Mouse (Mus musculus): ENCODE measurements around the gene Esp23.
"Not testable (repeated sequence)": the region's sequence is repeated elsewhere in the genome, so short reads cannot be mapped to it uniquely, and the experiment has no call there.

Gene Esp23

GRCm38 (mm10) chr17:39076937-39077336 is at the start of gene Esp23:
Gene Esp23 (minus strand): TSS chr17:39077037.
- in situ Hi-C loops (cut with MseI, MboI) = no loop called here

- in situ Hi-C loops (cut with MseI, MboI) = not testable (repeated sequence)
These were observed 30.3 kb upstream of the Esp23 start for GRCm38 (mm10) chr17:39107126-39107525.

- in situ Hi-C loops (cut with MseI, MboI) = no loop called here
These were observed 18.2 kb upstream of the Esp23 start, which contains the start of gene Esp22 for GRCm38 (mm10) chr17:39095034-39095433. Gene Esp22 (plus strand): TSS chr17:39095334.

DNA sequence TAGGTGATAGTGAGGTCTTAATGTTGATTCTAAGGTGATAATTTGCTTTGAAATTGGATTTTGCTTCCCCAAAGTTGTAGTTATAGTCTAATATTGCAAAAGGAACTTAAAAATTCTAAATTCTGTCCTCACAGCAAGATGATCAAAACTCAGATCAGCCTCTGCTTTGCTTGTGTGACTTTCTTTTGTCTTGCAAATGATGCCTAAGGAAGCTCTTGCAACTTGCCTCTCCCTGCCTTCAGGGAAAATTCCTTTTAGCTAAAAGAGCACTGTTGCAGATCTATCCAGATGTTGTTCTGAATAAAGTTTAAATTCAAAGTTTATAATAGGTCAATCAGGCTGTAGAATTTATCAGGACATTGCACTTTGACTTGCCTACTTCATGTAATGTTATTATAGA is 13.2 kb downstream of the Esp23 start:
- in situ Hi-C loops (cut with MseI, MboI) = no loop called here

DNA sequence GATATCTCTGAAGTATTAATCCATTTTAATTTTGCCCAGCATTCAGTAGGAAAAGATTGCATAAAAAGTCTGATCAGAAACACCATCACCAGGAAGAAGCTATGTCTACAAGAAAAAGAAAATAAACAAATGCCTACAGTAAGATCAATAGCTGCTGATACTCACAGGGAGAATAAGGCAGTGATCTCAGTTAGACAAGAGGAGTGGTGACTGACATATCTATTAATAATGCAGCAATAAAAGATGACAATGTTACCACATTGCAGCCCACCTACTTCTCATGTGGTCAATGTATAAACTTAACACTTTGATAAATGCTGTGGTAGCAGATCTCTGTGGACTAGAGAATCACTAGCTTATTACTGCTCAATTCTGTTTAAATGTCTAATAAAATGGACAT is 33.6 kb downstream of the Esp23 start, which contains the start of gene Gm21903:
Gene Gm21903, minus strand, starts transcription at position 101 of the 400 bp plus-strand sequence.
- in situ Hi-C loops (cut with MseI, MboI) = no loop called here

- in situ Hi-C loops (cut with MseI, MboI) = not testable (repeated sequence)
These were observed 40.4 kb downstream of the Esp23 start, which contains the start of gene Esp24 for GRCm38 (mm10) chr17:39036395-39036794. Gene Esp24 (plus strand): TSS chr17:39036695.
